ENCODE assay signal across 9 mouse cellular contexts in genomic region chr7:135403416-135403815, GRCm38 (mm10). TPM values are rescaled to one million over a fixed set of nuclear protein-coding genes. Genes with fewer than 3 reads are reported as not detected.
A peak's percentile ranks its signal among the peaks of the same experiment; 100 is the strongest.
DNase-seq lines count a peak whose midpoint lies in the region; ATAC-seq and TF ChIP-seq lines count a peak whose summit lies in the region.
"Had no signal": no experiment of that assay in that cellular context is flagged by ENCODE, and none has a peak within 500 bp of the region (broad histone marks: within the 10 kb centered on the region; RNA-seq: fewer than 3 reads in every experiment).

No protein-coding gene starts in this region.

- ATAC-seq in heart, embryonic 12.5 days (ENCODE audit: insufficient number of reproducible peaks, low FRiP score): no peak
- peak; percentile 86 for ATAC-seq in megakaryocyte-erythroid progenitor cell, adult 5-6 weeks (replicated peaks; ENCODE audit: low FRiP score, low TSS enrichment, poor library complexity, severe bottlenecking)
- peak; percentile 56; the same call in 1 of the 2 replicates for ATAC-seq in stomach, embryonic 15.5 days (ENCODE audit: insufficient read depth, low FRiP score, low read depth)

- H3K79me2 ChIP-seq in heart, adult 2 months (replicated peaks; ENCODE audit: control insufficient read depth, insufficient read depth, low read length): no peaks in the 10 kb centered on the region

- H3K4me2 ChIP-seq in heart, embryonic 12.5 days: no peak overlapping the region
- no peak overlapping the region for H3K4me2 ChIP-seq in stomach, embryonic 15.5 days

- WGBS in heart, adult 2 months: 8% methylated on average over 5 of the region's 5 CpGs
- WGBS in heart, embryonic 12.5 days: 13% methylated on average over 5 of the region's 5 CpGs
- 12% methylated on average over 5 of the region's 5 CpGs for WGBS in stomach, embryonic 15.5 days

- no peaks in the 10 kb centered on the region for H3K4me1 ChIP-seq in heart, adult 2 months (ENCODE audit: control insufficient read depth, insufficient read depth, low read length)
- H3K4me1 ChIP-seq in heart, embryonic 12.5 days (replicated peaks): no peaks in the 10 kb centered on the region
- H3K4me1 ChIP-seq in stomach, embryonic 15.5 days: no peaks in the 10 kb centered on the region
- H3K4me1 ChIP-seq: megakaryocyte, embryonic 14.5 days had no signal

- no peak for TF ChIP-seq EP300 in heart, adult 2 months (IDR thresholded peaks at IDR 0.05; ENCODE audit: insufficient read depth, low read depth, low read length)

- H3K9ac ChIP-seq in heart, adult 2 months (ENCODE audit: low read depth, low read length): no peak overlapping the region
- H3K9ac ChIP-seq in heart, embryonic 12.5 days: no peak overlapping the region
- H3K9ac ChIP-seq in stomach, embryonic 15.5 days: no peak overlapping the region

- no peak overlapping the region for H3K27ac ChIP-seq in heart, adult 2 months
- no peak overlapping the region for H3K27ac ChIP-seq in heart, embryonic 12.5 days (ENCODE audit: poor library complexity, severe bottlenecking)
- H3K27ac ChIP-seq in stomach, embryonic 15.5 days: no peak overlapping the region

- no peak overlapping the region for H3K4me3 ChIP-seq in heart, adult 2 months
- no peak overlapping the region for H3K4me3 ChIP-seq in heart, embryonic 12.5 days
- H3K4me3 ChIP-seq in stomach, embryonic 15.5 days (replicated peaks): no peak overlapping the region
- H3K4me3 ChIP-seq: megakaryocyte, embryonic 14.5 days had no signal

- no peaks in the 10 kb centered on the region for H3K27me3 ChIP-seq in heart, adult 2 months (ENCODE audit: control insufficient read depth, insufficient read depth, low read length)
- H3K27me3 ChIP-seq in heart, embryonic 12.5 days (replicated peaks): peaks cover 30% of the 10 kb centered on the region
- H3K27me3 ChIP-seq in stomach, embryonic 15.5 days (replicated peaks): 0 out of 2 replicates have a peak, but pooled peaks cover 3% of the 10 kb centered on the region

- H3K9me3 ChIP-seq in heart, embryonic 12.5 days (replicated peaks): no peaks in the 10 kb centered on the region
- no peaks in the 10 kb centered on the region for H3K9me3 ChIP-seq in stomach, embryonic 15.5 days
- H3K9me3 ChIP-seq: megakaryocyte, embryonic 14.5 days had no signal

- peak; percentile 29 for DNase-seq in heart, adult 2 months
- peak; percentile 43 for DNase-seq in adrenal gland, adult 8-10 months
- DNase-seq in embryo, embryonic 9.5 days (ENCODE audit: extremely low spot score): peak; percentile 82
- peak; percentile 47 to 65 for DNase-seq in heart, postnatal 36 days
- peak; percentile 40 to 90 for DNase-seq in layer of hippocampus, postnatal 25 days (ENCODE audit: extremely low spot score in 1 of 2, low spot score in 1 of 2)

- TF ChIP-seq CTCF in heart, adult 2 months (IDR thresholded peaks at IDR 0.05): peak; percentile 87

- TF ChIP-seq POLR2A in heart, adult 2 months (IDR thresholded peaks at IDR 0.05; ENCODE audit: insufficient read depth, low read depth, low read length): no peak

- no peaks in the 10 kb centered on the region for H3K36me3 ChIP-seq in heart, adult 2 months (ENCODE audit: control insufficient read depth, insufficient read depth, low read length)
- H3K36me3 ChIP-seq in heart, embryonic 12.5 days: no peaks in the 10 kb centered on the region
- H3K36me3 ChIP-seq in stomach, embryonic 15.5 days: no peaks in the 10 kb centered on the region

- intact Hi-C loops in heart, adult 2 months (cut with DNase I): loop anchor here (1.0 to 5.0 kb wide), 3 partner anchors 62 to 229 kb away; no protein-coding TSS in a partner anchor
- intact Hi-C loops in heart, postnatal 36 days (cut with DNase I): loop anchor here (1.0 to 5.0 kb wide), 3 partner anchors 84 to 334 kb away; no protein-coding TSS in a partner anchor

RNA-seq across cellular contexts. Expression of gene Foxi2, which starts 6.7 kb away (rescaled TPM):
- total RNA-seq in heart, adult 2 months (2021): not detected
- polyA plus RNA-seq in heart, adult 2 months (2012; rRNA removed): not detected in 2 replicates
- not detected in 2 replicates for polyA plus RNA-seq in heart, embryonic 12.5 days (2016; fragmentation: Nextera tagmentation; extraction: Ambion mirVana)
- total RNA-seq in adrenal gland, adult 8-10 months (2022): not detected
- total RNA-seq in heart, postnatal 36 days (2021): not detected
- not detected for total RNA-seq in layer of hippocampus, postnatal 25 days (2021)
- total RNA-seq in megakaryocyte-erythroid progenitor cell, adult 5-6 weeks (2014; fragmentation: Nextera tagmentation): not detected in 2 replicates
- not detected in 2 replicates for total RNA-seq in megakaryocyte-erythroid progenitor cell, adult 5-6 weeks (2017)
- not detected in 2 replicates for polyA plus RNA-seq in stomach, embryonic 15.5 days (2015; fragmentation: Nextera tagmentation; extraction: Ambion mirVana)

Comparison
In these comparisons a context has a peak if more than half of its experiments do, and no peak if none do; other contexts are left out.
1. DNase-seq: peak in every context shown above with its lines; median percentile 82 in embryo, embryonic 9.5 days; 65 in layer of hippocampus, postnatal 25 days; 56 in heart, postnatal 36 days; 43 in adrenal gland, adult 8-10 months; 29 in heart, adult 2 months.